Mouse (Mus musculus) T-helper 1 cell (primary cell): ENCODE data around the gene Ska3.

Experiments
- in situ Hi-C: fragments of 300-600 bp; cut with MboI, MseI; formaldehyde crosslinking; loops from one replicate; pipeline ENCODE4 v1.15.1; 2025; ENCODE audit warnings: high pct_unique_total_duplicates

Ska3 gene

GRCm38 (mm10) chr14:57797551-57797950 is 28.4 kb downstream of the Ska3 start:
- in situ Hi-C loops = no loop called here

- in situ Hi-C loops = no loop called here
Measured at GRCm38 (mm10) chr14:57791171-57791570, 34.8 kb downstream of the Ska3 start.

GRCm38 (mm10) chr14:57789759-57790158 is 36.2 kb downstream of the Ska3 start:
- in situ Hi-C loops = no loop called here

GRCm38 (mm10) chr14:57789311-57789710 is 36.7 kb downstream of the Ska3 start:
- in situ Hi-C loops = no loop called here

- in situ Hi-C loops = no loop called here
Measured at GRCm38 (mm10) chr14:57787406-57787805, 38.6 kb downstream of the Ska3 start.

- in situ Hi-C loops = no loop called here
Measured at GRCm38 (mm10) chr14:57772157-57772815, 53.7 kb downstream of the Ska3 start.

GRCm38 (mm10) chr14:57769102-57769501 is 56.9 kb downstream of the Ska3 start:
- in situ Hi-C loops = no loop called here

GRCm38 (mm10) chr14:57760447-57761412 is 65.3 kb downstream of the Ska3 start:
- in situ Hi-C loops = no loop called here

GRCm38 (mm10) chr14:57758237-57758636 is 67.7 kb downstream of the Ska3 start, which contains the start of gene Lats2:
Gene Lats2 (minus strand): TSS chr14:57758388.
- in situ Hi-C loops = no loop called here
